Mouse (Mus musculus): ENCODE measurements at regions not wholly inside any gene's neighbourhood (a gene's known extent, or its start where the extent isn't known, plus 50 kb on each side); places are given as distances from the start of the nearest gene placed in this dataset.
"Not testable (repeated sequence)": the region's sequence is repeated elsewhere in the genome, so short reads cannot be mapped to it uniquely, and the experiment has no call there.

DNA sequence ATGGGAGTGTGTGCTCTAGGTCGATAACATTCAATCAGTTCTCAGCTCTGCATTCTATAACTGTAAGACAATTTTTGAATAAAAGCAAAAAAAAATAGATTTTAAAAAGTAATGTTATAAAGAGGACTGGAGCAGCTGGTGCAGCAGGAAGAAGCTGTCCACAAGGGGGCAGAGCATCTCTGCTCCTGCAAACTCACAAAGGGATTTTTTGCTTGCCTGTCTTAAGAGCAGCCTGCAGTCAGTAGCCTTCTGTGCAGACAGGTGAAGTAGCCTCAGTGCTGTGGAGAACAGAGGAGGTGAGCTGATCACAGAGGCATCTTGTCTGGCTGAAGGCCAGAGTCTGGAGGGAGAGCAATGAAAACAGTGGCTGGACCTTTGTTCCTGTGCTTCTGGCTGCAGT lies 477.2 kb downstream of the Dad1 start:
- not testable (repeated sequence) for ATAC-seq; H3K36me3 ChIP-seq (ENCODE audit: control insufficient read depth, insufficient read depth); H3K27me3 ChIP-seq (replicated peaks; ENCODE audit: control insufficient read depth, insufficient read depth, low read length); H3K9ac ChIP-seq (ENCODE audit: low read depth, low read length); H3K9me3 ChIP-seq (ENCODE audit: control insufficient read depth); H3K4me3 ChIP-seq (ENCODE audit: low read depth, low read length); H3K27ac ChIP-seq (ENCODE audit: low read depth, low read length); H3K4me2 ChIP-seq (replicated peaks; ENCODE audit: low read depth); H3K4me1 ChIP-seq (replicated peaks; ENCODE audit: control insufficient read depth, insufficient read depth, low read length)
- WGBS, result 50% methylated on average over 1 of the region's 1 CpGs
- TF ChIP-seq CTCF (IDR thresholded peaks at IDR 0.05; ENCODE audit: low read depth), result peak; percentile 76

DNA sequence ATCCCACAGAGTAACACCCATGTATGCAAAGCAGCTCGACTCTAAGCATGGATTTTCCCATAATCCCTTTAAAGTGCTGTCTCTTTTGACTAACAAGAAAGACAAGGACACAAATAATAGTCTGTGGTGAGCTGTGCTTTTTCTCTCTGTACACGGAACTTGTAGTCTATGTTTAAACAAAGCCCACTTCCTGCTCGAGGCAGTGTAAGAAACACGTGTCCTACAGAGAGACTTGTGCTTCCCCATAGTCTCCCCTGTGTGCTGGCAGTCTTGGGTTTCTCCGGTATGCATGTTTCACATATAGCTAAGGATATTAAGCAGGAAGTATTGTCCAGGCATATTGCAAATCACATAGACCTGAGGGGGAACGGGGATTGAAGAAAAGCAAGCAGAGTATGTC lies 487.4 kb downstream of the Dad1 start:
- ATAC-seq; H3K36me3 ChIP-seq (ENCODE audit: control insufficient read depth, insufficient read depth); H3K9ac ChIP-seq (ENCODE audit: low read depth, low read length); H3K4me3 ChIP-seq (ENCODE audit: low read depth, low read length); H3K9me3 ChIP-seq (ENCODE audit: control insufficient read depth); H3K4me2 ChIP-seq (replicated peaks; ENCODE audit: low read depth); H3K4me1 ChIP-seq (replicated peaks; ENCODE audit: control insufficient read depth, insufficient read depth, low read length); H3K27ac ChIP-seq (ENCODE audit: low read depth, low read length); H3K27me3 ChIP-seq (replicated peaks; ENCODE audit: control insufficient read depth, insufficient read depth, low read length): not testable (repeated sequence)
- WGBS, result 54% methylated on average over 6 of the region's 6 CpGs

DNA sequence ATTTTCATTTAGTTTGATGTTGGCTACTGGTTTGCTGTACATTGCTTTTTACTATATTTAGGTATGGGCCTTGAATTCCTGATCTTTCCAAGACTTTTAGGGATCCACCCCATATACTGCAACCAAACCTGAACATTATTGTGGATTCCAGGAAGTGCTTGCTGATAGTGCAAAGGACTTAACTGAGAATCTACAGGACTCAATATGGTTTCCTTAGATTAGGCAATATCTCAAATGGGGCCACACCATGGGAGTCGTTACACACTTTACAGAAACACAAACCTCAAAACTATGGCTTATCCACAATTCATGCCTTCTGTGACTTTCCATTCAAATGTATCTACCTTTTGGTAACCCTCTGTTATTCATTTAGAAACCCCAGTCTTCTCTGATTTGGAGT lies 488.0 kb downstream of the Dad1 start:
- not testable (repeated sequence) for H3K36me3 ChIP-seq (ENCODE audit: control insufficient read depth, insufficient read depth); H3K4me2 ChIP-seq (replicated peaks; ENCODE audit: low read depth); H3K27ac ChIP-seq (ENCODE audit: low read depth, low read length); H3K4me1 ChIP-seq (replicated peaks; ENCODE audit: control insufficient read depth, insufficient read depth, low read length); ATAC-seq; H3K9ac ChIP-seq (ENCODE audit: low read depth, low read length); H3K9me3 ChIP-seq (ENCODE audit: control insufficient read depth); H3K4me3 ChIP-seq (ENCODE audit: low read depth, low read length); H3K27me3 ChIP-seq (replicated peaks; ENCODE audit: control insufficient read depth, insufficient read depth, low read length)
- 84% methylated on average over 1 of the region's 1 CpGs for WGBS

DNA sequence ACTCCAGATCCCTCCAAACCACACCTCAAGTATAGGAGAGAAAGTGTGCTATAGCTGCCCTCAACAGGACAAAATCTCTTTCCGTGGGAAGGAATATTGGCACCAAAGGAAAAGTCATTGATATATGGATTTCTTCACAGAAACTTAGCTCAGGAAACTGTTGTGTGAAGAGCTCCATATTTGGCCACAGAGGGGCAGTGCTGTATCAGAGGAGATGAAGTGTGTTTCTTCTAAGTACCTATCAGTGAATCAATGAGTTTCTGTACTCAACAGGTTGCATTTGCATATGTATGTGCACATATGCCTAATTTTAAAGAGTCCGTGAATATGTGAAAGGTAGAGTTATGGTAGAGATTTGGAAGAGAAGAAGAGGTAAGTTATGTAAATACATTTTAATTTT lies 493.3 kb downstream of the Dad1 start:
- ATAC-seq; H3K4me3 ChIP-seq (ENCODE audit: low read depth, low read length); H3K36me3 ChIP-seq (ENCODE audit: control insufficient read depth, insufficient read depth); H3K4me1 ChIP-seq (replicated peaks; ENCODE audit: control insufficient read depth, insufficient read depth, low read length); H3K27me3 ChIP-seq (replicated peaks; ENCODE audit: control insufficient read depth, insufficient read depth, low read length); H3K9me3 ChIP-seq (ENCODE audit: control insufficient read depth); H3K27ac ChIP-seq (ENCODE audit: low read depth, low read length); H3K4me2 ChIP-seq (replicated peaks; ENCODE audit: low read depth); H3K9ac ChIP-seq (ENCODE audit: low read depth, low read length): not testable (repeated sequence)
- peak; percentile 19; the same call in 1 of the 2 replicates for TF ChIP-seq CTCF (IDR thresholded peaks at IDR 0.05; ENCODE audit: low read depth)
- WGBS, result 77% methylated on average over 2 of the region's 2 CpGs

DNA sequence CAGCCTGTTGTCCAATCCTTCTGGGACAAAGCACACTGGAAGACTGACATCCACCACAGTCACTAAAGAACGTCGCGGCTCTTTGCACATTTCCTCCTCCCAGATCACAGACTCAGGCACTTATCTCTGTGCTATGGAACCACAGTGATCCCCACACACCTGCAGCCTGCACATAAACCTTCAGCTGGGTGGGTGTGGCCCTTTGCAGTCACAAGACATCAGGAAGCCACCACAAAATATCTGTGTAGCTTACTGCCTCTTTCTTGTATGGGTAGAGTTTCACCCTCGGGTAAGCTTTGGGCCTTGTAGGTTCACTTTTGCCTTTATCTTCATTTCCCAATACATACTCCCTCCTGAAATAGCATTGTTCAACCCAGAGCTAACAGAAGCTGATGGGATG lies 496.1 kb downstream of the Dad1 start:
- not testable (repeated sequence) for H3K4me3 ChIP-seq (ENCODE audit: low read depth, low read length); H3K27me3 ChIP-seq (replicated peaks; ENCODE audit: control insufficient read depth, insufficient read depth, low read length); ATAC-seq; H3K9ac ChIP-seq (ENCODE audit: low read depth, low read length); H3K4me2 ChIP-seq (replicated peaks; ENCODE audit: low read depth); H3K9me3 ChIP-seq (ENCODE audit: control insufficient read depth); H3K4me1 ChIP-seq (replicated peaks; ENCODE audit: control insufficient read depth, insufficient read depth, low read length); H3K36me3 ChIP-seq (ENCODE audit: control insufficient read depth, insufficient read depth); H3K27ac ChIP-seq (ENCODE audit: low read depth, low read length)
- 50% methylated on average over 4 of the region's 4 CpGs for WGBS

DNA sequence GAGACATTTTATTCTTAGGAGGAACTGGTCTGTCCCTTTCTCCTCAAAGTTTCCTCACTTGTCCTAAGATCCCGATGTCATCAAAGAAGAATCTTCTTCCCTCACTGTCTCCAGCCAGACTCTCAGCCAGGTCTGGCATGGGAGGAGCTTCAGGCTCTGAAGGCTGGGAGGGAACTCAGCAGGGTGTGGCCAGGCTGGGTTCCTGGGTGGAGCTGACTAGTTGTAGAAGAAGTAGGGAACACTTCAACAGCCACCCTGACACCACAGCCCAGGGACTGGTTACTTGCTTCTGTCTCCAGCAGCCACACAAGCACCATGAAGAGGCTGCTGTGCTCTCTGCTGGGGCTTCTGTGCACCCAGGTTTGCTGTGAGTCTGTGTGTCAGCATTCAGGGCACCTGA lies 496.8 kb downstream of the Dad1 start:
- H3K4me2 ChIP-seq (replicated peaks; ENCODE audit: low read depth); H3K9ac ChIP-seq (ENCODE audit: low read depth, low read length); H3K4me1 ChIP-seq (replicated peaks; ENCODE audit: control insufficient read depth, insufficient read depth, low read length); H3K36me3 ChIP-seq (ENCODE audit: control insufficient read depth, insufficient read depth); H3K9me3 ChIP-seq (ENCODE audit: control insufficient read depth); H3K4me3 ChIP-seq (ENCODE audit: low read depth, low read length); H3K27me3 ChIP-seq (replicated peaks; ENCODE audit: control insufficient read depth, insufficient read depth, low read length); ATAC-seq; H3K27ac ChIP-seq (ENCODE audit: low read depth, low read length): not testable (repeated sequence)
- no CpG with 5 or more reads among the region's 1 CpGs for WGBS

DNA sequence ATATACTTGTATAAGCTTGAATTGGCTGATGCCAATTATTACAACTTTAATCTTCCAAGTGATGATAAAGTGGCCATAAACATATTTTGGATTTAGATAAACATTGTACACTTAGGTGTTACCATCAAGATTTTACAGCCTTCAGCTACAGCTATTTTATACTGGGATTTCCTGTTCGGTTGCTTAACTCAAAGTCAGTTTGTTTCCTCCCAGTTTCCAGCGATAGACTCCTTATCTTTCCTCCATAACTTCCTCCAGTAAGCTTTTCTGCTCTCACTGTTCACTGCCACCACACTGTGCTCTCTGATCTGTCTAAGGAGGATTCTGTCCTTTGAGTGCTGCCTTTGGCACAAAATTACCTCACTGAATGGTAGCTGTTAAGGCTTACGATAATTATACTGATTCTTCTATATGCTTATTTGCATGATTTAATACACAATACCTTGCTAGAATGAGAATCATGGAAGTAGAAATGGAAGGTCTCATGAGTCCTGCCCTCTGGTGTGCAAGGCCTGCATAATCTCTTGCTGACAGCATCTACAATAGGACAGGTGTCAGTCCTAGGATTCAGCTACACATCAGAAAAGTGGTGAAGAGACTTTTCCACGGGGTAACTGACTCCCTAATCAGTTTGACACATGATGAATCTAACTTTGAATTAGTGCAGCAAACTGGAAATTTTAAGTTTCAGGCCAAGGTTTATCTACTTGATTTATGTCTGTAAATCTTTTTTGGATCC lies 503.0 kb downstream of the Dad1 start:
- Histone ChIP-seq H3K9me3 (ENCODE audit: control insufficient read depth) (no peaks in the 10 kb centered on the region), H3K27me3 (replicated peaks; ENCODE audit: control insufficient read depth, insufficient read depth, low read length) (no peaks in the 10 kb centered on the region), H3K4me2 (replicated peaks; ENCODE audit: low read depth) (no peak overlapping the region), H3K36me3 (ENCODE audit: control insufficient read depth, insufficient read depth) (no peaks in the 10 kb centered on the region), H3K9ac (ENCODE audit: low read depth, low read length) (no peak overlapping the region), H3K4me1 (replicated peaks; ENCODE audit: control insufficient read depth, insufficient read depth, low read length) (no peaks in the 10 kb centered on the region), H3K4me3 (ENCODE audit: low read depth, low read length) (no peak overlapping the region), H3K27ac (ENCODE audit: low read depth, low read length) (no peak overlapping the region)
- no peak for TF ChIP-seq CTCF (IDR thresholded peaks at IDR 0.05; ENCODE audit: low read depth)
- 45% methylated on average over 4 of the region's 4 CpGs for WGBS
- ATAC-seq, result no peak

DNA sequence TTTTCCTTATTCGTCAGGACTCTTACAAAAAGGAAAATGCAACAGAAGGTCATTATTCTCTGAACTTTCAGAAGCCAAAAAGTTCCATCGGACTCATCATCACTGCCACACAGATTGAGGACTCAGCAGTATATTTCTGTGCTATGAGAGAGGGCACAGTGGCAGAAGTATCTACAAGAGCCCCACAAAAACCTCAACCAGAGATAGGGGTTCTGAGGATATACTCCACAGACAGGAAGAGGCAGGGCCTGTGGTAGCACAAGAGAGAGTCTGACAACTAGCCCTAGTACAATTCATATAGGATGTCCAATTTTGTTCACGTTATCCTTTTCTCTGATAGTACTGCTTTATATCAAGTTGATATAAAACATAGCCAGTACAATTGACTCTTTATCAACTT lies 510.4 kb downstream of the Dad1 start:
- not testable (repeated sequence) for H3K4me2 ChIP-seq (replicated peaks; ENCODE audit: low read depth); H3K9me3 ChIP-seq (ENCODE audit: control insufficient read depth); H3K4me3 ChIP-seq (ENCODE audit: low read depth, low read length); H3K4me1 ChIP-seq (replicated peaks; ENCODE audit: control insufficient read depth, insufficient read depth, low read length); H3K27me3 ChIP-seq (replicated peaks; ENCODE audit: control insufficient read depth, insufficient read depth, low read length); H3K9ac ChIP-seq (ENCODE audit: low read depth, low read length); H3K27ac ChIP-seq (ENCODE audit: low read depth, low read length); ATAC-seq; H3K36me3 ChIP-seq (ENCODE audit: control insufficient read depth, insufficient read depth)
- 76% methylated on average over 3 of the region's 3 CpGs for WGBS

DNA sequence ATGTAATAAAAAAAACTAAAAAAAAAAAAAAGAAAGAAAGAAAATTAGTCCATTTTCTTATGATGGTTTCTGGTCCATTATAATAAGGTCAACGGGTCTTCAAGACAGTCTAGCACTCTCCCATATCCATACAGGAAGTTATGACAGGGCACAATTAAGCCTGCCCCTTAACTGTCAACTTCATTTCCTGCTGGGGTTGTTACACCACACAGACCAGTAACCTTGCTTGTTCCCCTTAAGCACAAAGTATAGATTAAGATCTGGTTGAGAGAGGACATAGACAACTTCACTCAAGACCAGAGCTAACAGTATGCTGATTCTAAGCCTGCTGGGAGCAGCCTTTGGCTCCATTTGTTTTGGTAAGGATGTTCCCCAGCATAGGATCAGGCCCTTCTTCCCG lies 511.0 kb downstream of the Dad1 start:
- not testable (repeated sequence) for H3K9me3 ChIP-seq (ENCODE audit: control insufficient read depth); H3K4me3 ChIP-seq (ENCODE audit: low read depth, low read length); H3K4me1 ChIP-seq (replicated peaks; ENCODE audit: control insufficient read depth, insufficient read depth, low read length); H3K27ac ChIP-seq (ENCODE audit: low read depth, low read length); H3K9ac ChIP-seq (ENCODE audit: low read depth, low read length); H3K27me3 ChIP-seq (replicated peaks; ENCODE audit: control insufficient read depth, insufficient read depth, low read length); ATAC-seq; H3K4me2 ChIP-seq (replicated peaks; ENCODE audit: low read depth); H3K36me3 ChIP-seq (ENCODE audit: control insufficient read depth, insufficient read depth)
- 62% methylated on average over 2 of the region's 2 CpGs for WGBS
